12 mouse cellular contexts compared by ENCODE assay signal in genomic region chr10:121263520-121264203, GRCm38 (mm10).
DNase-seq lines count a peak whose midpoint lies in the region; ATAC-seq and TF ChIP-seq lines count a peak whose summit lies in the region.
"Had no signal": no experiment of that assay in that cellular context is flagged by ENCODE, and none has a peak within 500 bp of the region (broad histone marks: within the 10 kb centered on the region; RNA-seq: fewer than 3 reads in every experiment).

No protein-coding gene starts in this region.

- no peak overlapping the region for H3K9ac ChIP-seq in kidney, postnatal 0 days (ENCODE audit: low read depth, low read length)
- H3K9ac ChIP-seq: forebrain, postnatal 0 days had no signal

- 0 out of 2 replicates have a peak overlapping the region, but pooled peaks have one; percentile 9 for H3K4me3 ChIP-seq in kidney, postnatal 0 days (replicated peaks; ENCODE audit: low read depth, low read length)

- H3K9me3 ChIP-seq in kidney, postnatal 0 days (replicated peaks; ENCODE audit: low read length): no peaks in the 10 kb centered on the region

- peak overlapping the region; percentile 58; the same call in 1 of the 2 replicates for H3K27ac ChIP-seq in kidney, postnatal 0 days

- peak; percentile 32; the same call in 1 of the 2 replicates for TF ChIP-seq CTCF in kidney, postnatal 0 days (IDR thresholded peaks at IDR 0.05; ENCODE audit: low read depth)

- peak; percentile 36; the same call in 1 of the 2 replicates for ATAC-seq in kidney, postnatal 0 days (replicated peaks; ENCODE audit: low FRiP score, low read depth)
- peak; percentile 28; the same call in 1 of the 2 replicates for ATAC-seq in neutrophil, adult 5-6 weeks (ENCODE audit: extremely low read depth, insufficient number of reproducible peaks, low FRiP score, poor library complexity, severe bottlenecking)
- ATAC-seq: forebrain, postnatal 0 days; midbrain, embryonic 16.5 days had no signal

- H3K27me3 ChIP-seq in kidney, postnatal 0 days (ENCODE audit: insufficient read depth, low read length): no peaks in the 10 kb centered on the region

- no peaks in the 10 kb centered on the region for H3K36me3 ChIP-seq in kidney, postnatal 0 days (ENCODE audit: insufficient read depth, low read length)

- peak; percentile 83 for DNase-seq in kidney, postnatal 0 days (ENCODE audit: low spot score)
- DNase-seq in kidney, adult 18-20 months: no peak
- DNase-seq in CD4-positive, CD25-positive, alpha-beta regulatory T cell, adult 2 months (ENCODE audit: low read depth, low spot score): peak; percentile 78
- peak; percentile 30 for DNase-seq in c-Kit-positive CD71-negative TER-119-negative erythroid progenitor cells, embryonic 14.5 days (ENCODE audit: low read depth)
- DNase-seq in adrenal gland, postnatal 36 days: no peak
- no peak for DNase-seq in layer of hippocampus, adult 8-10 months (ENCODE audit: low spot score in 2 of 2)
- DNase-seq in right cerebral cortex, postnatal 14 days: no peak
- DNase-seq: adrenal gland, postnatal 25 days; forebrain, postnatal 0 days; heart, postnatal 14 days had no signal

- no peaks in the 10 kb centered on the region for H3K4me1 ChIP-seq in kidney, postnatal 0 days (replicated peaks; ENCODE audit: insufficient read depth, low read length)

- WGBS in kidney, postnatal 0 days: 44% methylated on average over 21 of the region's 21 CpGs

- H3K4me2 ChIP-seq in kidney, postnatal 0 days (ENCODE audit: low read length): peak overlapping the region; percentile 38

Comparison
In these comparisons a context has a peak if more than half of its experiments do, and no peak if none do; other contexts are left out.
1. DNase-seq: peak in kidney, postnatal 0 days (single experiment), CD4-positive, CD25-positive, alpha-beta regulatory T cell, adult 2 months (single experiment) and c-Kit-positive CD71-negative TER-119-negative erythroid progenitor cells, embryonic 14.5 days (single experiment); none in kidney, adult 18-20 months (single experiment), adrenal gland, postnatal 36 days (0 of 2), layer of hippocampus, adult 8-10 months (0 of 2) and right cerebral cortex, postnatal 14 days (single experiment).